Mouse (Mus musculus) lung, adult 2 months (tissue): Measurements from ENCODE around the gene Cbln3.

Experiments
- CTCF ChIP-seq: fragments of 200-500 bp; IDR thresholded peaks from 2 replicates; pipeline ENCODE4 v1.5.1; 2011; ENCODE audit warnings: mild to moderate bottlenecking, low read length, control low read depth; ENCODE audit not compliant: insufficient read depth
- POLR2A ChIP-seq: fragments of 200-500 bp; IDR thresholded peaks from 2 replicates; pipeline ENCODE4 v1.6.1; 2011; ENCODE audit warnings: low read depth, mild to moderate bottlenecking, control low read depth, low read length, borderline replicate concordance; ENCODE audit errors: extremely low read depth

DNA sequence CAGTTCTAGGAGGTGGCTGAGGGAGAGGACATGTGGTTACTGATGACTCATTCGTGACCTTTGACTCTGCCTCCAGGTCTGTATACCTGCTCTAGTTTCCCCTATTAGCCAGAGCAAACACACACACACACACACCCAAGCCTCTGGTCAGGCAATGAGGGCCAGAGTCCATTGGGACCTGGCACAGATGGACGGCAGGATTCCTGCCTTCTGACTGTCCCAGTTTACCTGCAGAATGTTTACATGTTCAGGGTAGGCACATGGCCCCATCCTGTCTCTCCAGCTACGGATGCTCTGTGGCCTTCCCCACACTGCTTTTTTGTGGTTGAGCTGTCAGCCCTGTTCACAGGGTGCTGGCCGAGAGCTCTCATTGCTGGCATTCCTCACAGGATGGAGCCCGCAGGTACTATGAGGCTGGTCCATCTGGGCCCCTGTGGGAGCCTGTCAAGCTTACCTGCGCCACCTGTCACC lies 2.0 kb downstream of the Cbln3 start:
- TF ChIP-seq CTCF: no peak
- TF ChIP-seq POLR2A: no peak
